Mouse (Mus musculus) thymus, adult 2 months (tissue): ENCODE data around the gene Fgf11. TPM values are rescaled to one million over a fixed set of nuclear protein-coding genes. Genes with fewer than 3 reads are reported as not detected.
A peak's percentile ranks its signal among the peaks of the same experiment; 100 is the strongest.

Experiments
- DNase-seq: peaks from one replicate; pipeline ENCODE4 v3.0.0; 2021
- H3K27ac ChIP-seq: fragments of 200-500 bp; 2 replicates; pipeline ENCODE4 v1.5.1; 2012; ENCODE audit warnings: low read length, control low read depth; ENCODE audit not compliant: control insufficient read depth, insufficient read depth
- H3K27me3 ChIP-seq: fragments of 200-500 bp; 2 replicates; pipeline ENCODE4 v1.6.1; 2012; ENCODE audit warnings: mild to moderate bottlenecking, low read length, moderate library complexity, mixed read lengths; ENCODE audit not compliant: control insufficient read depth, insufficient read depth
- H3K36me3 ChIP-seq: fragments of 200-500 bp; 2 replicates; pipeline ENCODE4 v1.6.1; 2012; ENCODE audit warnings: mild to moderate bottlenecking, low read length, moderate library complexity; ENCODE audit not compliant: control insufficient read depth, insufficient read depth
- H3K4me1 ChIP-seq: fragments of 200-500 bp; replicated peaks from 2 replicates; pipeline ENCODE4 v1.6.1; 2012; ENCODE audit warnings: low read length; ENCODE audit not compliant: control insufficient read depth, insufficient read depth
- H3K4me3 ChIP-seq: fragments of 200-500 bp; 2 replicates; pipeline ENCODE4 v1.5.1; 2012; ENCODE audit warnings: mild to moderate bottlenecking, low read length, control low read depth, moderate library complexity; ENCODE audit not compliant: control insufficient read depth, insufficient read depth
- CTCF ChIP-seq: fragments of 200-500 bp; IDR thresholded peaks from 2 replicates; pipeline ENCODE4 v1.5.1; 2012; ENCODE audit warnings: mild to moderate bottlenecking, control low read depth, low read length, moderate library complexity, borderline replicate concordance; ENCODE audit not compliant: control insufficient read depth, poor library complexity, insufficient read depth; ENCODE audit errors: extremely low read depth
- POLR2A ChIP-seq: fragments of 200-500 bp; IDR thresholded peaks from 2 replicates; pipeline ENCODE4 v1.6.1; 2012; ENCODE audit warnings: mild to moderate bottlenecking, low read length, control low read depth, moderate library complexity; ENCODE audit not compliant: control insufficient read depth, poor library complexity, insufficient read depth; ENCODE audit errors: extremely low read depth
- WGBS: fragments of 180-500 bp; shearing (Covaris S2); methylation state at CpG from one replicate; pipeline ENCODE4 v1.1.7; 2018; 5-methylcytosine and 5-hydroxymethylcytosine counted together
- polyA plus RNA-seq: library from polyadenylated mRNA; depleted of rRNA; stranded (reverse); fragments of >200 nt; gene quantifications from 2 replicates; pipeline ENCODE4 v1.2.3, GENCODE M21; 2012; rRNA removed

Gene Fgf11
- polyA plus RNA-seq: 1.7 and 2.4 TPM in 2 replicates

DNA sequence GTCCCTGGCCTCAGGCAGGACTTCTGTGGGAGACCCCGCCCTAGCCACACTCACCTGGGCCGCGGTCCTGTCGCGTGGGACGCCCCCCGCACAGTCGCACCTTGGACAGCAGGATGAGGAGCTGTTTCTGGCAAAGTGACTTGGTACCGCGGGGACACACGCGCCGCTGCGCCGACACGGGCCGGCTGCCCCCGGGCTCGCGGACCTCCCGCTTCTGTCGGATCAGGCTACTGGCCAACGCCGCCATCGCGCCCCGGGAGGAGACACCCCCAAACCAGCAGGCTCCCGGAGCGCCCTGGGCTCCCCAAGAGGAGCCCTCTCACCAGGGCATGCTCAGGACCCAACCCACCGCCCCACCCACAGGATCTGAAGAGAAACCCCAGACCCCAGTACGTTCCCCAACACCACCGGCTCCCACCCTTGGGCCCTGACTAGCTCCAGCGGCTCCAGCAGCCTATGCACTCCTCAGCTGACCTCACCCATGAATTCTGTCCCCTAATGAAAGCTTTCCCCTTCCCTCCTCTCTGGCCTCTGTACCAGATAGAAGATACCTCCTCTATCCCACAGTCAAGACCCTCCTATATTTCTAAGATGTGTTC lies at the start of gene Fgf11:
TSS of gene Fgf11 (minus strand) at position 479 of the 599 bp plus-strand sequence.
- Histone ChIP-seq H3K36me3 (no peaks in the 10 kb centered on the region), H3K4me3 (peak within 1 kb of the TSS; percentile 50), H3K27ac (no peak within 1 kb of the TSS), H3K4me1 (peaks cover 36% of the 10 kb centered on the region), H3K27me3 (peaks cover 20% of the 10 kb centered on the region; the same call in 1 of the 2 replicates)
- TF ChIP-seq CTCF (no peak), POLR2A (no peak)
- WGBS: 9% methylated on average over 33 of the region's 33 CpGs
- no peak for DNase-seq

DNA sequence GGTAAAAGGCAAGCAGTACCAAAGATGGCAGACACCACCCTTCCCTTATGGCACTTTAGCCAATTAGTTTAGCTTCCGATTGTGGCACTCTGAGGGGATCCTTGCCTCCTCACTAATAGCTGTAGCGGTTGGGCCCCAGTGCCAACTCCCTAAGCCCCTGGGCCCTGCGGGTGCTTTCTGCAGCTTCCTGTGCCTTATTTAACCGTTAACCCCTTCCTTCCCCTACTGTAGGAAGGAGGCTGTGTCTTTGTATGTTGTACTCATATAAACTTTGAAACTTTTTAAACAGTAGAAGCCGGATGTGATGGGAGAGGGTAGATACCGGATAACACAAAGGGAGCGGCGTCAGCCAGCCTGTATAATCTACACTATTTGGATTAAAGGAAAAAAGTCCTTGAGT lies 49.1 kb upstream of the Fgf11 start:
- DNase-seq: peak; percentile 39
- Histone ChIP-seq H3K27ac (peak overlapping the region; percentile 67), H3K4me3 (peak overlapping the region; percentile 15), H3K27me3 (no peaks in the 10 kb centered on the region), H3K36me3 (no peaks in the 10 kb centered on the region), H3K4me1 (peaks cover 55% of the 10 kb centered on the region)
- TF ChIP-seq POLR2A (no peak), CTCF (no peak)
- WGBS: 15% methylated on average over 8 of the region's 8 CpGs

DNA sequence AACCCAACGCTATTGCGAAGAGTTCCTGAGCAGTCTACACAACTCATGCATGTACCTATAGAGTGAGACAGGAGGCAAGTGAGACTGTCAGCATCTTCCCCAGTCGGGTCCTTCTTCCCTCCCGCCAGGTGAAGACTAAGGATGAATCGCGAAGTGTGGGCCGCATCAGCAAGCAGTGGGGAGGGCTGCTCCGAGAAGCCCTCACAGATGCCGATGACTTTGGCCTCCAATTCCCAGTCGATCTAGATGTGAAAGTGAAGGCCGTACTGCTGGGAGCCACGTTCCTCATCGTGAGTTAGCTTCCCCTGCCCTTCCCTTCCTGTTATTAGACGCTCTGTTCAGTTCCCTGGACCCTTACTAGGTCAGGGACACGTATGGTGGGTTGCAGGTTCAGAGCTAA lies 48.2 kb upstream of the Fgf11 start:
- H3K27ac ChIP-seq: peak overlapping the region; percentile 67
- 90% methylated on average over 15 of the region's 15 CpGs for WGBS
- H3K4me1 ChIP-seq: peaks cover 54% of the 10 kb centered on the region
- H3K36me3 ChIP-seq: no peaks in the 10 kb centered on the region
- TF ChIP-seq CTCF (no peak), POLR2A (no peak)
- H3K4me3 ChIP-seq: no peak overlapping the region
- no peak for DNase-seq
- no peaks in the 10 kb centered on the region for H3K27me3 ChIP-seq

DNA sequence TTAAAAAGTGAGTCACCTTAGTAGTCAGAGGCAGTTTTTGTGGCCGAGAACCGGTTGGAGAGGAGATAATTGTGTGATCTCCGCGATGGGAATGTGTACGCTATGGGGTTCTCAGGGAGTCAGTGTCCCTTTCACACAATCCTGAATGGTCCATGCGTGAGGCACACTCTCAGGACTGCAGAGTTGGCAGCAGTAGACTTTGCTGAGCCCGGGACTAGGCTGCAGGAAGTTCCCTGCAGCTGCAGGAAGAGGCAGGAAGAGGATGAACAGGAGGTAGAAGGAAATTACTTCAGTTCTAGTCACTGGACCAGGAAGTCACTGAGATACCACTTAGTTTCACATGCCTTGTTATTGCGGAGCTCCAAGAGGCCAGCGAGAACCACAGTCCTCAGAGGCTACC lies 47.5 kb upstream of the Fgf11 start:
- DNase-seq: no peak
- H3K36me3 ChIP-seq: no peaks in the 10 kb centered on the region
- H3K4me3 ChIP-seq: no peak overlapping the region
- H3K27me3 ChIP-seq: no peaks in the 10 kb centered on the region
- 72% methylated on average over 9 of the region's 9 CpGs for WGBS
- H3K27ac ChIP-seq: peak overlapping the region; percentile 63; the same call in 1 of the 2 replicates
- no peak for TF ChIP-seq POLR2A
- no peak for TF ChIP-seq CTCF
- peaks cover 48% of the 10 kb centered on the region for H3K4me1 ChIP-seq

DNA sequence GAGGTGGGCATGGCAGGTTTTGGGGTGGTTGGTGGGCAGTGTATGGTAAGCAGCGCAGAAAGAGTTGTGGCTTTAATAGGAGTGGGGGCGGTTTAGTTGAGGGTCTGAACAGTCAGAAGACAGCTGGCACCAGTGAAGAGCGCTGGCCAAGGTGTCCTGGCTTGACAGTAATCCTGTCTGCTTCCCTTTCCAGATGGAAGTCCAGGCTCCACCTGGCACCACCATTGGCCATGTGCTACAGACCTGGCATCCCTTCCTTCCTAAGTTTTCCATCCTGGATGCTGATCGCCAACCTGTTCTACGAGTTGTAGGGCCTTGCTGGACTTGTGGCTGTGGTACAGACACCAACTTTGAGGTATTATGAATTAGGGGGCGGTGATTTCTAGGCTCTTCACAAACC lies 46.4 kb upstream of the Fgf11 start:
- Histone ChIP-seq H3K4me1 (peaks cover 42% of the 10 kb centered on the region), H3K4me3 (no peak overlapping the region), H3K36me3 (no peaks in the 10 kb centered on the region), H3K27me3 (no peaks in the 10 kb centered on the region), H3K27ac (no peak overlapping the region)
- 98% methylated on average over 6 of the region's 6 CpGs for WGBS
- DNase-seq: no peak
- TF ChIP-seq CTCF (no peak), POLR2A (no peak)

DNA sequence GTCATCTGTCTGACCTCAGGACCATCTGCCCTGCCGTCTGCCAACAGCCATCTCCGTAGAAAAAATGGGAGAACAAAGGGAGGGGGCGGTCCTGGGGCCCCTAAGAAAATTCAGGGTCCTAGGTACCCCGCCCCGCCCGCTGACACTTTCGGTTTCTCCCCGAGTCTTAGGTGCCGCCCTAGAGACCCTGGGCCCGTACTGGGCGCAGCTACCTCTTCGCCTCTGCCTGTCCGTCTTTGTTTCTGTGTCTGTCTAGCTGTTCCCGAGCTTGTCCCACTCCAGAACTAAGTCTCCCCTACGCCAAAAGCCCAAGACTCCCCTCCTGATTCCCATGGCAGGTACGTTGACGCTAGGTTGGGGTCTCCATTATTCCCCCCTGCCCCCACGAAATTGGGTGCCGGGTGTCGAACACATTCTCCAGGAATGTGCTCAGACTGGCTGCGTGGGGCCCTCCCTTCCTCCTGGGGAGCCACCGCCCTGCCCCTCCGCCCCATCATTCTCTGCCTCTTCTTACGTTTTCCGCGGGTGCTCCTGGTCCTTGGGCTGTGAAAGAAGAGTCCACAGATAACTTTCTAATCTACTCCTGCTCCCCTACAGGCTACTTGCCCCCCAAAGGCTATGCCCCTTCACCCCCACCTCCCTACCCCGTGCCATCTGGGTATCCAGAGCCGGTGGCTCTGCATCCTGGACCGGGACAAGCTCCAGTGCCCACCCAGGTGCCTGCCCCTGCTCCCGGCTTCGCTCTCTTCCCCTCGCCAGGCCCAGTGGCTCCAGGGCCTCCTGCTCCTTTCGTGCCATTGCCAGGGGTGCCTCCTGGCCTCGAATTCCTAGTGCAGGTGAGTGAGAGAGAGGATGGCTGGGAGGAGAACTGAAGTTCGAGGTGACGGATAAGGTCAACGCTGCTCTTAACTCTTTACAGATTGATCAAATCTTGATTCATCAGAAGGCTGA lies 45.4 kb upstream of the Fgf11 start:
- peak overlapping the region; percentile 72 for H3K27ac ChIP-seq
- H3K4me3 ChIP-seq: peak overlapping the region; percentile 96
- WGBS: 10% methylated on average over 37 of the region's 37 CpGs
- peaks cover 42% of the 10 kb centered on the region for H3K4me1 ChIP-seq
- no peak for DNase-seq
- H3K36me3 ChIP-seq: no peaks in the 10 kb centered on the region
- no peaks in the 10 kb centered on the region for H3K27me3 ChIP-seq
- TF ChIP-seq CTCF (no peak), POLR2A (0 out of 2 replicates have a peak, but pooled peaks have one; percentile 7)
